Mouse (Mus musculus): ENCODE data around the gene Zfp445. TPM values are rescaled to one million over a fixed set of nuclear protein-coding genes. Genes with fewer than 3 reads are reported as not detected.

Zfp445 gene
- polyA plus RNA-seq (2015; fragmentation: Nextera tagmentation; extraction: Ambion mirVana), result 16.6 and 16.8 TPM in 2 replicates

DNA sequence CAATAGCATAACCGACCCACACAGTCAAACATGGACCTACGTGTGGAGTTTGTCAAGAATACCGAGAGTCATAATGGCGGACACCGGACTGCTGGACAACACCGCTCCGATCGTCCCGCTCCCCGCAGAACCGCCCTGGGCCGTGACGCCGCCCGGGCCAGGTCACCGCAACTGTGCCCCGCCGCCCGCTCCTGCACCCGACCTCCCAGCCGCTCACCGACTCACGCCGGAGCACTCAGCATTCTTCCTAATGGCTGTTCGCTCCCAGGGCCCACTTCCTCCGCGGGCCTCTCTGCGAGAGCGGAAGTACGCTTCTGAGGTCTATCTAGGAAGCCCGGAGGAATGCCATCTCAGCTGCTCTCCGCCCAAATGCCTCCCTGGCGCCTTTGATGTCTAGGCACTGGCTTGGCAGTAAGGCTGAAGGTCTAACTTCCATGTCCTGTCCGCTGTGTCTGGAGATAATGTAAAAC lies at the start of gene Zfp445:
TSS of gene Zfp445 (minus strand) at position 310 of the 470 bp plus-strand sequence.
- Histone ChIP-seq H3K9me3 (replicated peaks) (peaks cover 3% of the 10 kb centered on the region), H3K9ac (peak within 1 kb of the TSS; percentile 69), H3K27me3 (no peaks in the 10 kb centered on the region), H3K27ac (replicated peaks) (peak within 1 kb of the TSS; percentile 68), H3K4me1 (replicated peaks) (peaks cover 24% of the 10 kb centered on the region), H3K36me3 (replicated peaks) (peaks cover 19% of the 10 kb centered on the region), H3K4me3 (replicated peaks) (peak within 1 kb of the TSS; percentile 71), H3K4me2 (peak within 1 kb of the TSS; percentile 66)
- ATAC-seq (ENCODE audit: insufficient read depth), result peak; percentile 89
- WGBS (ENCODE audit: insufficient replicate concordance), result under 1% methylated on average over 34 of the region's 34 CpGs

- Histone ChIP-seq H3K4me3 (replicated peaks) (peak overlapping the region; percentile 38), H3K9me3 (replicated peaks) (no peaks in the 10 kb centered on the region), H3K27ac (replicated peaks) (no peak overlapping the region), H3K4me1 (replicated peaks) (no peaks in the 10 kb centered on the region), H3K36me3 (replicated peaks) (no peaks in the 10 kb centered on the region), H3K4me2 (peak overlapping the region; percentile 53), H3K27me3 (peaks cover 9% of the 10 kb centered on the region; the same call in 1 of the 2 replicates), H3K9ac (no peak overlapping the region)
- no peak for ATAC-seq (ENCODE audit: insufficient read depth)
- WGBS (ENCODE audit: insufficient replicate concordance), result 19% methylated on average over 32 of the region's 32 CpGs
These were observed 37.1 kb upstream of the Zfp445 start for GRCm38 (mm10) chr9:122902717-122903535.

DNA sequence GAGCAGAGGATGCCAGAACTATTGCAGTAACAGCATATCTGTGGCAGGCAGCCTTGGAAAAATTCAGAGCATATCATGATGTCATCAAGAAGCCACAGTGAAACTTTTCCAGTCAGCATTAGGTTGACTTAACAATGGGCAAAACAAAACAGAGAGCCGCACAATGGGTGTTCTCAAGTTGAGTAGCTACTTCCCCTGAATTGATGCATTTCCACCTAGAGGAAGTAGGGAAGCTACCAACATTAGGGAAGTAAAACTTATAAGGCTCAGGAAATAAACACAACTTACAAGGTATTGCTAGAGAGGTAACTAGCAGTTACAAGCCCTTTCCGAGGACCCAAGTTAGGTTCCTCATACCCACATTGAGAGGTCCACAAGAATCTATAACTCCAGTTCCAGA lies 35.2 kb upstream of the Zfp445 start:
- no peak for ATAC-seq (ENCODE audit: insufficient read depth)
- H3K9me3 ChIP-seq (replicated peaks), result no peaks in the 10 kb centered on the region
- no peak overlapping the region for H3K4me2 ChIP-seq
- H3K9ac ChIP-seq, result no peak overlapping the region
- no peak overlapping the region for H3K4me3 ChIP-seq (replicated peaks)
- H3K27me3 ChIP-seq, result peaks cover 9% of the 10 kb centered on the region; the same call in 1 of the 2 replicates
- H3K27ac ChIP-seq (replicated peaks), result no peak overlapping the region
- 57% methylated on average over 2 of the region's 2 CpGs for WGBS (ENCODE audit: insufficient replicate concordance)
- H3K36me3 ChIP-seq (replicated peaks), result no peaks in the 10 kb centered on the region
- H3K4me1 ChIP-seq (replicated peaks), result no peaks in the 10 kb centered on the region

GRCm38 (mm10) chr9:122886372-122887179 lies 20.8 kb upstream of the Zfp445 start:
- no peaks in the 10 kb centered on the region for H3K36me3 ChIP-seq (replicated peaks)
- H3K27ac ChIP-seq (replicated peaks), result no peak overlapping the region
- H3K4me2 ChIP-seq, result peak overlapping the region; percentile 88
- H3K9ac ChIP-seq, result peak overlapping the region; percentile 66
- H3K9me3 ChIP-seq (replicated peaks), result no peaks in the 10 kb centered on the region
- WGBS (ENCODE audit: insufficient replicate concordance), result 6% methylated on average over 54 of the region's 54 CpGs
- H3K27me3 ChIP-seq, result peaks cover 5% of the 10 kb centered on the region; the same call in 1 of the 2 replicates
- ATAC-seq (ENCODE audit: insufficient read depth), result peak; percentile 58; the same call in 1 of the 2 replicates
- peaks cover 10% of the 10 kb centered on the region; the same call in 1 of the 2 replicates for H3K4me1 ChIP-seq (replicated peaks)
- peak overlapping the region; percentile 67 for H3K4me3 ChIP-seq (replicated peaks)

DNA sequence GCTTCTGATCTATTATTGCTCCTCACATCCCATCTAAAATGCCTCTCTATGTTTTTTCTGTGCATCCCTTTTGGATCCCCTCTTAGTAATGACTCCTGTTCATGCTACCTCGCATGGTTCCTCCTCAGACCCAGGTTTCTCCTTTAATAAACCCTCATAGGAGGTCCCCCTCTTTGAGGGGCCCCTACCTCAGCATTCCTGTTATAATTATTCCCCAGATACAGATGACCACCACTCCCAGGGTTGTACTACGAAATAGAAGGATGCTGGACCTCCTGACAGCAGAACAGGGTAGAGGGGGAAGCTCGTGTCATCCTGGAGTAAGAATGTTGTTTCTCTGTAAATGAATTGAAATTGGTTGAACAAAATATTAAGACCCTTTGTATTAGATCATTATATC lies 19.6 kb upstream of the Zfp445 start, which contains the start of gene Zkscan7:
TSS of gene Zkscan7 (plus strand) at position 301 of the 400 bp plus-strand sequence.
- H3K36me3 ChIP-seq (replicated peaks), result no peaks in the 10 kb centered on the region
- no peaks in the 10 kb centered on the region for H3K9me3 ChIP-seq (replicated peaks)
- no peak for ATAC-seq (ENCODE audit: insufficient read depth)
- H3K4me1 ChIP-seq (replicated peaks), result peaks cover 10% of the 10 kb centered on the region; the same call in 1 of the 2 replicates
- no peak within 1 kb of the TSS for H3K27ac ChIP-seq (replicated peaks)
- H3K4me3 ChIP-seq (replicated peaks), result peak within 1 kb of the TSS; percentile 67
- no peak within 1 kb of the TSS for H3K9ac ChIP-seq
- WGBS (ENCODE audit: insufficient replicate concordance), result 58% methylated on average over 3 of the region's 3 CpGs
- peak within 1 kb of the TSS; percentile 88 for H3K4me2 ChIP-seq
- peaks cover 5% of the 10 kb centered on the region; the same call in 1 of the 2 replicates for H3K27me3 ChIP-seq

DNA sequence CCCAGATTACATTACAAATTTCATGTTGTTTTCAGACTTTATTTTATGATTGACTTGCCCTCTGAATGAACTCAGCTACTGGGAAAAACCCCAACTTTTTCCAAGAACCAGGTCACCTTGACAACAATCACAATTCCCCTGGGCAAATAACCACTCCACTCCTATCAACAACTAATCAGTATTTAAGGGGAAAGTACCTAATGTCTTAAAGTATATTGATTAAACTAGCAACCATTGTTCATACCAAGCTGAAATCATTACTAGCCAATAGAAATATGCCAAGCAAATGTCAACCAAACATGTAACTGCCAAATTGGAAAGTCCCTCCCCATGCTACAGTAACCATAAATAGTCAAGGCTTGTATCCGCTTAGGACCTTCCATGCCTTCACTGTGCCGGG lies 9.3 kb upstream of the Zfp445 start:
- Histone ChIP-seq H3K9ac (no peak overlapping the region), H3K27ac (replicated peaks) (no peak overlapping the region), H3K4me3 (replicated peaks) (no peak overlapping the region), H3K9me3 (replicated peaks) (no peaks in the 10 kb centered on the region), H3K4me1 (replicated peaks) (no peaks in the 10 kb centered on the region), H3K4me2 (no peak overlapping the region), H3K27me3 (no peaks in the 10 kb centered on the region), H3K36me3 (replicated peaks) (no peaks in the 10 kb centered on the region)
- 76% methylated on average over 2 of the region's 2 CpGs for WGBS (ENCODE audit: insufficient replicate concordance)
- no peak for ATAC-seq (ENCODE audit: insufficient read depth)

DNA sequence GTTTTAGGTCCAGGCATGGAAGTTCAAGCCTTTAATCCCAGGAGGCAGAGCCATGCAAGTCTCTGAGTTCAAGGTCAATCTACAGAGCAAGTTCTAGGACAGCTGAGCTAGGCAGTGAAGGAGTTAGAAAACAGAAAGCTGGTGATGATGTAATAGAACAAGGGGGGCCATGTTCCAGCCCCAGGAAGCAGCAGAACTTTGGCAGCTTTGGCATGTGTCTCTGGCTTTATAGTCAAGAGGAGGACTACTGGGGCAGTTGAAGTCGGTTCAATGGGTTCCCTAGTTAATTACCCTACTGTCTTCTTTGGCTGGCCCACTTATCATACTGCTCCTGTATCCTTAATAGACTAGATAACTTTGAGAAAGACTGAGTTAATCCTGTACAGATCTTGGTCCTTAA lies 8.8 kb upstream of the Zfp445 start:
- no peaks in the 10 kb centered on the region for H3K9me3 ChIP-seq (replicated peaks)
- H3K27me3 ChIP-seq, result no peaks in the 10 kb centered on the region
- ATAC-seq (ENCODE audit: insufficient read depth), result no peak
- H3K9ac ChIP-seq, result no peak overlapping the region
- H3K4me2 ChIP-seq, result no peak overlapping the region
- H3K27ac ChIP-seq (replicated peaks), result no peak overlapping the region
- no peak overlapping the region for H3K4me3 ChIP-seq (replicated peaks)
- no peaks in the 10 kb centered on the region for H3K36me3 ChIP-seq (replicated peaks)
- WGBS (ENCODE audit: insufficient replicate concordance), result 58% methylated on average over 1 of the region's 1 CpGs
- H3K4me1 ChIP-seq (replicated peaks), result no peaks in the 10 kb centered on the region

GRCm38 (mm10) chr9:122872595-122872994 lies 6.8 kb upstream of the Zfp445 start:
- Histone ChIP-seq H3K36me3 (replicated peaks) (no peaks in the 10 kb centered on the region), H3K4me3 (replicated peaks) (no peak overlapping the region), H3K9ac (no peak overlapping the region), H3K9me3 (replicated peaks) (no peaks in the 10 kb centered on the region), H3K27me3 (no peaks in the 10 kb centered on the region), H3K4me1 (replicated peaks) (no peaks in the 10 kb centered on the region), H3K27ac (replicated peaks) (no peak overlapping the region), H3K4me2 (no peak overlapping the region)
- WGBS (ENCODE audit: insufficient replicate concordance), result 65% methylated on average over 4 of the region's 4 CpGs
- no peak for ATAC-seq (ENCODE audit: insufficient read depth)

GRCm38 (mm10) chr9:122866192-122866591 lies 386 bp upstream of the Zfp445 start:
- no peak for ATAC-seq (ENCODE audit: insufficient read depth)
- 64% methylated on average over 4 of the region's 4 CpGs for WGBS (ENCODE audit: insufficient replicate concordance)
- H3K27ac ChIP-seq (replicated peaks), result peak overlapping the region; percentile 68; the same call in 1 of the 2 replicates

GRCm38 (mm10) chr9:122864848-122865247 lies 958 bp downstream of the Zfp445 start:
- ATAC-seq (ENCODE audit: insufficient read depth), result no peak
- H3K27ac ChIP-seq (replicated peaks), result no peak overlapping the region
- H3K4me2 ChIP-seq, result peak overlapping the region; percentile 66
- no peaks in the 10 kb centered on the region for H3K27me3 ChIP-seq
- H3K4me1 ChIP-seq (replicated peaks), result peaks cover 24% of the 10 kb centered on the region
- 54% methylated on average over 3 of the region's 3 CpGs for WGBS (ENCODE audit: insufficient replicate concordance)
- peak overlapping the region; percentile 71 for H3K4me3 ChIP-seq (replicated peaks)
- peaks cover 12% of the 10 kb centered on the region for H3K9me3 ChIP-seq (replicated peaks)
- H3K36me3 ChIP-seq (replicated peaks), result peaks cover 28% of the 10 kb centered on the region
- peak overlapping the region; percentile 69 for H3K9ac ChIP-seq

More at GRCm38 (mm10) chr9:122866192-122866591, 386 bp upstream of the Zfp445 start:
- H3K4me2 ChIP-seq, result peak overlapping the region; percentile 66
- H3K4me1 ChIP-seq (replicated peaks), result peaks cover 24% of the 10 kb centered on the region
- H3K9ac ChIP-seq, result peak overlapping the region; percentile 69
- H3K27me3 ChIP-seq, result no peaks in the 10 kb centered on the region
- H3K9me3 ChIP-seq (replicated peaks), result no peaks in the 10 kb centered on the region; the same call in 1 of the 2 replicates
- H3K36me3 ChIP-seq (replicated peaks), result peaks cover 14% of the 10 kb centered on the region
- H3K4me3 ChIP-seq (replicated peaks), result peak overlapping the region; percentile 71
